Mouse (Mus musculus): Measurements from ENCODE around the gene AU021092. TPM values are rescaled to one million over a fixed set of nuclear protein-coding genes. Genes with fewer than 3 reads are reported as not detected.

AU021092 gene
- total and polyA plus RNA-seq, 3 experiments = 20.4 to 25.4 (median 24.0) TPM

GRCm38 (mm10) chr16:5214126-5214525 lies 8.0 kb downstream of the AU021092 start:
- no peak for DNase-seq

GRCm38 (mm10) chr16:5212150-5212549 lies 9.9 kb downstream of the AU021092 start:
- DNase-seq = no peak

- no peak for DNase-seq
Measured at GRCm38 (mm10) chr16:5210365-5210764, 11.7 kb downstream of the AU021092 start.

- no peak for DNase-seq
Measured at GRCm38 (mm10) chr16:5206051-5206450, 16.0 kb downstream of the AU021092 start.

- no peak for DNase-seq
Measured at GRCm38 (mm10) chr16:5205431-5205970, 16.6 kb downstream of the AU021092 start.

- peak; percentile 88 for DNase-seq
Measured at GRCm38 (mm10) chr16:5203668-5204433, 18.2 kb downstream of the AU021092 start, which contains the start of gene Nagpa. TSS of gene Nagpa (minus strand) at chr16:5204012.

GRCm38 (mm10) chr16:5203200-5203599 lies 18.9 kb downstream of the AU021092 start:
- no peak for DNase-seq

- DNase-seq = peak; percentile 58
Measured at GRCm38 (mm10) chr16:5202681-5203080, 19.4 kb downstream of the AU021092 start.

- DNase-seq = peak; percentile 66
Measured at GRCm38 (mm10) chr16:5195080-5195479, 27.0 kb downstream of the AU021092 start.

- DNase-seq = peak; percentile 61
Measured at GRCm38 (mm10) chr16:5186234-5186633, 35.9 kb downstream of the AU021092 start.

GRCm38 (mm10) chr16:5185691-5186090 lies 36.4 kb downstream of the AU021092 start:
- DNase-seq = peak; percentile 53

GRCm38 (mm10) chr16:5184956-5185355 lies 37.1 kb downstream of the AU021092 start:
- DNase-seq = peak; percentile 34

GRCm38 (mm10) chr16:5184101-5184500 lies 38.0 kb downstream of the AU021092 start:
- DNase-seq = peak; percentile 88

- no peak for DNase-seq
Measured at GRCm38 (mm10) chr16:5183310-5183975, 38.7 kb downstream of the AU021092 start.

GRCm38 (mm10) chr16:5172636-5173035 lies 49.5 kb downstream of the AU021092 start:
- no peak for DNase-seq

- DNase-seq = peak; percentile 52
Measured at GRCm38 (mm10) chr16:5168829-5169228, 53.3 kb downstream of the AU021092 start.

- DNase-seq = peak; percentile 57
Measured at GRCm38 (mm10) chr16:5168038-5168437, 54.1 kb downstream of the AU021092 start.

- DNase-seq = no peak
Measured at GRCm38 (mm10) chr16:5164327-5164726, 57.8 kb downstream of the AU021092 start.

Small RNAs within 50 kb of the gene (microRNA-seq; reads per million reads assigned to microRNA genes)
- 0 reads per million in 2 experiments for gene Gm23689
- gene Gm26095 = 0 reads per million in 2 experiments
- 0 reads per million in 2 experiments for gene Mir6364

Other genes with a start within 250 kb of the AU021092 start
- gene Sept12, start 224.4 kb downstream of the AU021092 start, total RNA-seq (2021) = not detected
- gene Sept12, start 224.4 kb downstream of the AU021092 start, polyA plus RNA-seq (2012; rRNA removed) = not detected in 2 replicates
- not detected for gene Smim22, start 215.0 kb downstream of the AU021092 start, total RNA-seq (2021)
- 0.38 TPM in 1 of 2 replicates, not detected in the other for gene Smim22, start 215.0 kb downstream of the AU021092 start, polyA plus RNA-seq (2012; rRNA removed)
- gene Rogdi, start 208.7 kb downstream of the AU021092 start, total RNA-seq (2021) = 10 to 100 TPM; 16.9 to 28.1 TPM
- 83.9 and 99.3 TPM in 2 replicates for gene Rogdi, start 208.7 kb downstream of the AU021092 start, polyA plus RNA-seq (2012; rRNA removed)
- gene Glyr1, start 172.4 kb downstream of the AU021092 start, total RNA-seq (2021) = 10 to 100 TPM; 92.6 to 96.5 TPM
- 51.7 and 71.3 TPM in 2 replicates for gene Glyr1, start 172.4 kb downstream of the AU021092 start, polyA plus RNA-seq (2012; rRNA removed)
- gene Ubn1, start 172.2 kb downstream of the AU021092 start, total RNA-seq (2021) = 10 to 100 TPM; 25.2 to 34.0 TPM
- 18.6 and 18.9 TPM in 2 replicates for gene Ubn1, start 172.2 kb downstream of the AU021092 start, polyA plus RNA-seq (2012; rRNA removed)
- gene Ppl, start 89.9 kb downstream of the AU021092 start, total RNA-seq (2021) = 1 to 10 TPM; 2.0 to 6.5 TPM
- gene Ppl, start 89.9 kb downstream of the AU021092 start, polyA plus RNA-seq (2012; rRNA removed) = 0.59 and 0.66 TPM in 2 replicates
- under 1 TPM in 1 of 2 experiments, not detected in 1; 0.07 TPM for gene Sec14l5, start 75.2 kb downstream of the AU021092 start, total RNA-seq (2021)
- gene Sec14l5, start 75.2 kb downstream of the AU021092 start, polyA plus RNA-seq (2012; rRNA removed) = 0.13 and 0.15 TPM in 2 replicates
- gene Nagpa, start 18.3 kb downstream of the AU021092 start, total RNA-seq (2021) = 10 to 100 TPM; 26.0 to 28.7 TPM
- gene Nagpa, start 18.3 kb downstream of the AU021092 start, polyA plus RNA-seq (2012; rRNA removed) = 64.5 and 69.5 TPM in 2 replicates
- gene Alg1, start 11.3 kb upstream of the AU021092 start, total RNA-seq (2021) = 10 to 100 TPM; 32.5 to 36.2 TPM
- gene Alg1, start 11.3 kb upstream of the AU021092 start, polyA plus RNA-seq (2012; rRNA removed) = 89.1 and 91.3 TPM in 2 replicates
- gene Eef2kmt, start 33.7 kb upstream of the AU021092 start, total RNA-seq (2021) = 10 to 100 TPM; 21.7 to 30.9 TPM
- gene Eef2kmt, start 33.7 kb upstream of the AU021092 start, polyA plus RNA-seq (2012; rRNA removed) = 72.7 and 79.6 TPM in 2 replicates

Measured in adrenal gland, adult 2 months (tissue).